Mouse (Mus musculus) embryo, embryonic 10 days (tissue): ENCODE measurements at regions not wholly inside any gene's neighbourhood (a gene's known extent, or its start where the extent isn't known, plus 50 kb on each side); places are given as distances from the start of the nearest gene placed in this dataset.

Experiments used
- DNase-seq: peaks from one replicate; pipeline ENCODE4 v3.0.0-alpha.2; 2015; ENCODE audit warnings: low spot score

DNA sequence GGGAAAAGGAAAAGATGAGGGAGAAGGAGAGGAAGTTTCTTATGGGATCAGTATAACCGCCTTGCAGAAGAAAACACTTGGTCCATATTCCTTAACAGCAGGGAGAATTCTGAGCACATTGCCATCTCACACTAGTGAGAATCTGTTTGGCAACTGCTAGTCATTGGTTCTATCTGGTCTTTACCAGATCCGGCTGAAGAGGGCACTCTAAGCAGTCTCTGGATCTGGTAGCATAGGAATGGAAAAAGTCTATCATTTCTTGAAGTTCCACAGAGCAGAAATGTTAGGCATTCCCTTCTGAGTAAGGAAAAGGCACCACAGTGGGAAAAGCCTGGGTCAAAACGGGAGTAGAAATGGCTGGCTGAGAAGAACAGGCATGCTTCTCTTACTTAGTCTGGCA lies 315.4 kb upstream of the Apob start:
- peak; percentile 4 for DNase-seq

DNA sequence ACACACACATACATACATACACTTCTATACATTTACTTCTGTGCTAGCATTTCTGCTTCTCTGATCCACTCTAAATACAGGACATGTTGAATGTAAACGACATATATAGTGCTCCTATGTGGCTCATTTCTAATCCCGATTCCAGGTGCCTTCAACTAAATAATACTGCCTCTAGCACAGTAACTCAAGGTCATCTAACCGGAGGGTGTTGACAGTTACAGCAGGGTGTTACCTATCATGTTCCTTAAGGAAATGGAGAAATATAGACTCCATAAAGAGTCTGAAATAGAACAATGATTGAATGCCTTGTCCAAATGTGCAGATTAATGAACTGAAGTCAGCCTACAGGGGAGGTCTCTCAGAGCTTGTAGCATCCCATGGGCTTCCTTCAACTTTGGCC lies 307.3 kb upstream of the Apob start:
- DNase-seq = no peak

DNA sequence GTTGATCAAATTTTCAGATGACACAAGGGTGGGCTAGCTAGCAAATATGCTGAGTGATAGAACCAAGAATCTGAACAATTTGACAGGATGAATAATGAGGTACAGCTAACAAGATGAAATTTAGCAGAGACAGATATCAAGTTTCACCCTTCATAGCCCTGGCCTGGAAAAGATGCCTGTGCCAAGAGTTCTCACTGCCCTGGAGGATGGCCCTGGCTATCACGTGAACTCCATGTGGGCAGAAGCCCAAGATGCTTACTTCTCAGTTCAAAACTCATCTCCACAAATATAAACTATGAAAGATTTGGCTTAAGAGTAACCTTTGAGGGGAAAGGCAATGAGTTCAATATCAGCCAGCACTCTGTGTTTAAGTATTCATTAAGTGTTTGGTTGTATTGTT lies 306.9 kb upstream of the Apob start:
- DNase-seq = no peak

DNA sequence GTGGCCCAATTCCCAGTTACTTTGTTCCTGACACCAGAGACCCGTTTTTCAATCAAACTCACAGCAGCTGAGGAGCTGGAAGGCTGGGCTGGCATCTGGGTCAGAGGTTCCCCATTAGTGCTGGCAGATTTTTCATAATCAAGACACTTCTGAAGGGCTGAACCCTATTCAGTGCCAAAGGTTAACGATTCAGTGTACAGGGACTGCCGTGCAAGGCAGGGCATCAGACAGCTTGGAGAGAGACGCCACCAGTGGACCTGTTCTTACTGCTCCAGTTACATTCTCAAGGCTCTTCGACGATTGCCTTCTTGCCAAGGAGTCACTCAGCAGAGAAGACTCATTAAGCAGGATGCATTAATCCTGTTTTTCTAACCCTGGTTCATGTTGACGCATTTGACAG lies 285.5 kb upstream of the Apob start:
- DNase-seq = peak; percentile 62

DNA sequence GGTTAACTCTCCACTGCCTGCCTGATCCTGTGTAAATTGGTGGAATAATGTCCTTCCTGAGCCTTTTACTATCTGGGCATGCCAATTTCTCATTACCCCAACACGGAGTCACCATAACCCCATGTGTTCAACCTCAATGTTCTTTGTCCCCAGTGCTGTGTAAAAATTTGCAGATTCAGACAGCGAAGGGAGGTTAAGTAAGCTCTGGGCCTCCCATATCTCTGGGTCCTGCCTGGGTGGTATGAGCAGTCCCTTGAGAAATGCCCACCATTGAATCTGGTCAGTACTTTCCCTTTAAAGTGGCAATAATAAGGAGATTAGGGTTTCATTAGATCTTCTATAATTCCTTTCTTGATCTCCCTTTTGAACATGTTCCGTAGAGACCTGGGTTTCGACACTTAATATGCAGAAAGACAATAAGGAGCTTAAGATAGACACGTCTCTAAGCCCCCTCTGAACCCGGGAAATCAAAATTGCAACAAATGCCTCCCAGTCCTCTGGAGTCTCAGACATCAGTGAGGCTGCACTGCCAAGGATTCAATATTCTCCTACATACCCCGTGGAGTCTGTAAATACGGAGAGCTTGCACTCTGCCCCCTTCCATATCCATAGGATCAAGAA lies 279.0 kb upstream of the Apob start:
- no peak for DNase-seq

DNA sequence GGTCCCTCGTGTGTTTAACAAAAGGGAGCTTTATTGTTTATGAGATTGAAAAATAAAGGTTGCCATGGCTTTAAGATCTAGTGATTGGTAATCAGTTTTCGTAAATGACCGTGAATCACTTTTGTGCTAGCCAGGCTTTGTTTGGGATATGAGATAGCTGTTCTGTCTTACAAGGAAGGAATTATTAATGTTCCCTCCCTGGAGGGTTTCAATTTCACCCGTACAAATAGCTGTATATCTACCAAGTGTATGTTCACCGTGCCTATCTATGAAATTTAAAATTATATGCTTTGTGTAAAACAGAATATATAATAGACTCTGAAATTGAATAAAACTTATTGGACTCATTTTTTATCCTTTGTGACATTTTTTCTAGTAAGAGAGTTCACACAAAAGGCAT lies 268.3 kb upstream of the Apob start:
- DNase-seq = no peak

DNA sequence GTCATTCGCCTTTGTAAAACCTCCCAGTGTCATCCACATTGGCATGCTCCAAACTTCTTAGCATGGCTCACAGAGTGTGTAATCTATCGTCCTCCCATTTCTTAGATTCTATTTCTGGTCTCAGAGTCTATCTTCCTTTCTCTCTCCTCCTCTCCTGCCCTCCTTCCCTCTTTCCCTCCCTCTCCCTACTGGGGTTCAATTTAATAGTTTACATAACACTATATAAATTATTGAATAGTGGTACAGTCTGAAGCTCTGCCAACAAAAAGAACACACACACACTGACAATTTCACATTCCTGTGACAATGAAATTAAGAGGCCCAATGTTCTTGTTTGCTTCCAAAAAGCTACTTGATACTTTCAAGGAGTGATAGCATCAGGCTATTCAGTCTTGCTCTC lies 267.6 kb upstream of the Apob start:
- no peak for DNase-seq

DNA sequence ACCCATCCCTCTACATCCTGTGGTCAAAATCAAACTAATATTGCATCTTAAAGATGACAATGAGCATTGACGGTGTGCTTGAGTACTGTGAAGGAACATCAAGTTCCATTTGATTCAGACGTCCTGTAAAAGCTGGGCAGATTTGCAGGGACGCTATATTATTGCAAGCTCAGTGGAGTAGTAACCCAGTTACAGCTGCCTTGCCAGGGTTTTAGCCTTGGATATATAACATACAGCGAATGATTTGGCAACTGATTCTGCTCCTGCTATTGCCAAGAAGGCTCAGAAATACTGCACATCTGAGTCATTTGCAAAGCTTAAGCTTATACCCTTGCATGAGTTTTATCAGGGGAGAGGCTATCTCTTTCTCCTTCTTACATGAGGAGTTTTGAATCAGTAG lies 262.4 kb upstream of the Apob start:
- DNase-seq = no peak

DNA sequence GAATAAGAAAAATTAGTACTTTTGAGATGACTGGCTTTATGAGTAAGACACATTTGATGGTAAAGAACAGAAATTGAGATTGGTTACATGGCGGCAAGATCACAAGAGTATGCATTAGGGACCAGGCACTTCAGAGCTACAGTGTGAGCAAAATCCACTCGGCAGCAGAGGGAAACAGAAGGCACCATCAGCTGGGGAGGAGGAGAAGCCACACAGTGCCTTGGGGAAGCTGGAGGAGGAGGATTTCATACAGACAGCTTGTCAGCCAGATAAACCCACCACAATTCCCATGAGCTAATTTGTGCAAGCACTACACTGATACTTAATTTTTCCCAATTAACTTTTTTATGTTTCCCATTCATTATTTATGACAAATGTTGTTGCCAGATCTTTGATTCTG lies 258.9 kb upstream of the Apob start:
- no peak for DNase-seq

DNA sequence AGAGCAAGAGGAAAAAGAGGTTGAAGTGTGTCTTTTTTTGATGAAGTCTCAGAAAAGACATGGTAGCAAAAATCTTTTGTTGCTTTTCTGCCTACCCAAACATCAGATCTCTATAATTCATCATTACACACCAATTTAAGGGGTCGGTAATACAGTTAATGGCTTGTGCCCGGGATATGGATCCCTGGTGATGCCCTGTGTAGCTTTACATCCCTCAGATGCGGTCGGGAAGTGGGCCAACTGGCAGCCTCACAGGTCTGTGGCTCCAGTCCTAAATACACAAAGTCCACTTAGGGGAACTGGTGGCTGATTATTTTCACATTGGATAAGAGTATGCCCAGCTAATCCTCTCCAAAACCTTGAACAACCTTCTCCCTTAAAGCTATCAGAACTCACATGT lies 258.4 kb upstream of the Apob start:
- DNase-seq = no peak

DNA sequence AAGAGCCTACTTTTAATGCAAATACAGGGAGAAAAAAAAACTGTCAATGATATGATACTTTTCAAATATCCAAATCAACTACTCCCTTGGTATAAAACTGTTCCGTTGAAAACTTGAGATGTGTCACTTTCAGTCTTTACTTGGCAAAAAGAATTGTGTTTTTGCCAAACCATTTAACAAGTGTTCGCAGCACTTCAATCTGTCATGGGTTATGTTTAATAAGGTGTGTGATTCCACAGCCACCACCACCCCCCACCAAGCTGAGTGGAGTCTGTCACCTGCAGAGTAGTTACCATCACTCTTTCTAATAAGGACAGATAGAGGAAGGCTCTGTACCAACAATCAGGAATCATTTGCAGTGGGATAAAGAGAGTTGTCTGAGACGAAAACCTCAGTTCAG lies 252.5 kb upstream of the Apob start:
- DNase-seq = no peak

DNA sequence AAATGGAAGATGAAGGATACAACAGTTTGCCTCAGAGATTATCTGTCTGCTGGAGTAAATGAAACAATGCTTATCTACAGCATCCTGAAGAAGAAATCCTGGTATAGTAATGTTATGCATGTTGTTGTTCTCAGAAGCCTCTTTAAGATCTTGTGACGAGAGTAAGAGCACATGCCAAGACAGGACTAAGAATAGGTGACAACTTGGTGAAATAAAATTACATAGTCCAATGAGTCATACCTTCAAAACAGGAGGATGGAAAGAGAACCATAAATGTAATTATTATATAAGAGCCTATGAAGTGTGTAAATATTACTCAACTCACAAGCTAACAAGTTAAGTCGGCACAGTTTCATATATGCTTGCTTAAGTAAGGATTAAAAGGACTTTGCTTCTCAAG lies 239.4 kb upstream of the Apob start:
- no peak for DNase-seq

DNA sequence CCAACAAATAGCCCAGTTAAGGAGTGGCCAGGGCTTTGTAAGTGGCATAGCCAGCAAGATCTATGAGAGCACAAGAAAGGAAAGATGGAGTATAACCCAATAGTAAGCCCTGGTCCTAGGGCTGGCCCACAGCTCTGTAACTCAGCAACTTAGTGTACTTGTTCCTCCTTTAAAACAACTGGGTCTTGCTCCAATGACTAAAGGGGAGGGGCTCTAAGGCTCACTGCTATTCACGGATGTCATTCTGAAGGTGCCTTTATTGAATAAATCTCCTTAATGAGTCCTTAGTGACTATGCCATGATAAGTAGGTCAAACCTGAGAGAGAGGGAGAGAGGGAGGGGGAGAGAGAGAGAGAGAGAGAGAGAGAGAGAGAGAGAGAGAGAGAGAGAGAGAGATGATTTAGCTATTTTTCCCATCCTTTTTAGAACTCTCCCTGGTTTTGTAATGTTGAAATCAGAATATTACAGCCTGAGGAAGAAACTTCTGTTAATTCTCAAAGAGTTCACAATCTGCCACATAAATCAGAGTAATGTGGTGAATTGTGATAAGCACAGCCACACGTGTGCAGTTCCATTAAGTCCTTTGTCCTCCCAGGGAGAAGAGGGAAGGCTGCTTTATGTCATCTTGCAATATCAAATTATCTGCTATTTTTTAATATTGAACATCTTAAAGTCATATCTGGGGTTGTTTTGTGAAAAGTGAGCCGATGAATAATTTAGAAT lies 238.7 kb upstream of the Apob start:
- no peak for DNase-seq

DNA sequence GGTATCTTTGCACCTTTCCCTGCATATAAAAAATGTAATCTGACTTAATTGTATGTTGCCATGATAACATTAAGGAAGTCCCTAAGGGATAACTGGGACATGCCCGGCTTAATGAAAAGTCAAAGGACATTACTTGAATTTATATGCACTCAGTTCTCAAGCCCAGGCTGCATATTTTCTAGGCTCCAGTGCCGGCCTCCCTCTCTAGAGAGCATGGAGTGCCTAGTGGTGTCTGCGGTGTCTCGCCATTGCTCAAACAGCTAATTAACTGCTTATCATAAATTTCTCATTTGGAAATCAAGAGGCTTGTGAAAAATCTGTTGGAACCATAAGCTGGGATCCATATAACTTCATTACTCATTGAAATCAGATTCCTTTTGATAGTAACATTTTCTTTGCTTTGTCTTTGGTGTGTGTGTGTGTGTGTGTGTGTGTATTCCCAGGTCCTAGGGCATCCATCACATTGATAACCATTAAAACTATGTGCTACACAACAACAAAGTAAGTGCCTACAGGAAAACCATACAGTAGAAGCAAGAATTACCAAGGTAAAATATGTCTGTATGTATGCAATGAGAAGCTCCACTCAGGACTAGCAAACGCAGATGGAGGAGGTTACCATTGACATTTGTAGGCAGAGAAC lies 238.0 kb upstream of the Apob start:
- DNase-seq = no peak

DNA sequence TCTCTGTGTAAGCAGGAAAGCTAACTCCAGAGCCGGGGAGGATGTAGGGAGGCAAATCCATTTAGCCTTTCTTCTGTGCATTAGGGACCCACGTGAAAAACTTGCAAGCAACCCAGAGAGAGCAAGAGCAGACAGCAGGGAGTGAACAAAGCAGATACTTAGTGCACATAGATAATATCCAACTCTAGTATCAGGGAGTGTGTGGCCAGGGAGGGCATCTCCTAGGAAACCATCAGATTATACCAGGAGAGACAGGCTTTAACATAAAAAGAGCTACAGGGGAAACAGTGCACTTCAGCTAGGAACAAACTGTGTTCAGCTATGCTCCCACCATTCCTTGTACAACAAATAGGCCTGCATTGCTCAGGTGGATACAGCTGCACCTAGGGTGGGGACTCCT lies 230.7 kb upstream of the Apob start:
- DNase-seq = no peak

DNA sequence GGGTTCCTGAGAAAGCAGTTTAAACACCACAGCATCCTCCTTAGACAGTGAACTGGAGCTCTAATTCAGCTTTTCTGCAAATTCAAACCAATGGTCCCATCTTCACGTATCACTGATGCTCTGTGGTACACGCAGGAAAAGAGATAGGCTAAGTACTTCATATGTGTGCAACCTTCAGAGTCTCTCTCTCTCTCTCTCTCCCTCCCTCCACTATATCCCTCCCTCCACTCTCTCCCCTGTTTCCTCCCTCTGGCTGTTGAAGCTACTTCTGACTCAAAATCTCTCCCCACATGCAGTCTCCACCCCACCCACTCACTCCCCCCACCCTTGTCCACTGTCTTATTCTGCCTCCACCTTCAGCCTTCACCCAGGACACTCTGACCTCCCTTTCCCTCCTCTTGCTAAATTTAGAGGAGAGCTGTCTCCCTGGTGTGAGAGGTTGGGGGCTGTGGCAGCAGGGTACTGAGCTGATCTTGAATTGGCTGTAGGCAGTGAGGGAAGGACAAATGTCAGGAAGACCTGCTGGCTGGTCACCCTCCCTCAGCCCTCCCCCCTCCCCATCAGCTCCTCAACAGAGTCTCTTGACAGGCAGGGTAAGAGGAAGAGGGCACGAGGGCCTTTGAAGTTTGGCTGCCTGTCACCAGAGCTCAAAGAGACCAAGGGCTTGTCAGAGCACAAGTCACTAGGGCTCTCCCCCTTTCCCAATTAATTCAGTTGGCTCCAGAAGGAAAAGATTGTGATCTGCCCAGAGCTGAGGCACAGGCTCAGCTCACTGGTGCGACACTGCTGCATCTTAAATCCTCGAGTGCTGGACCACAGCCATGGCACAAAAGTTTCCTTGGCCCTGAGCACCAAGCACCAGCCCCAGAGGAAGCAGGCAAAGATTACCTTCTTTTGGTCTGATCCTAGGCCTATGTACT lies 227.9 kb upstream of the Apob start:
- DNase-seq = peak; percentile 60

DNA sequence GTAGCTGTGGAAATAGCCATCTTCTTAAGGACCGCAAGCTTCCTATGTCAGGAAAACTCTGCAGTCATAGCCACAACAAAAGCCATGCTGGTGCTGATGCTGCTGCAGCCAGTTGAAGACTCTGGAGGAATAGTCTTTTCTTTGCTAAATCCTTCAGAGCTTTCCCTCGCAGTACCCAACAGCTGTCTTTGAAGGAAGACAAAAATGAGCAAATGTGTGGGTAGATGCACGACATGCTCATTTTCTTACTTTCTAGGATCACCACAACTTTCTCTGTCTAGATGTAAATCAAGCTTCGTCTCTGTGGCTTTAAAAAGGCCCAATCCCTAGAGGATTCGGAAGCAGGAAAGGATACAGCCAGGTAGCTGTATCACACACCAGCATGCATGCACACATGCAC lies 222.6 kb upstream of the Apob start:
- no peak for DNase-seq

DNA sequence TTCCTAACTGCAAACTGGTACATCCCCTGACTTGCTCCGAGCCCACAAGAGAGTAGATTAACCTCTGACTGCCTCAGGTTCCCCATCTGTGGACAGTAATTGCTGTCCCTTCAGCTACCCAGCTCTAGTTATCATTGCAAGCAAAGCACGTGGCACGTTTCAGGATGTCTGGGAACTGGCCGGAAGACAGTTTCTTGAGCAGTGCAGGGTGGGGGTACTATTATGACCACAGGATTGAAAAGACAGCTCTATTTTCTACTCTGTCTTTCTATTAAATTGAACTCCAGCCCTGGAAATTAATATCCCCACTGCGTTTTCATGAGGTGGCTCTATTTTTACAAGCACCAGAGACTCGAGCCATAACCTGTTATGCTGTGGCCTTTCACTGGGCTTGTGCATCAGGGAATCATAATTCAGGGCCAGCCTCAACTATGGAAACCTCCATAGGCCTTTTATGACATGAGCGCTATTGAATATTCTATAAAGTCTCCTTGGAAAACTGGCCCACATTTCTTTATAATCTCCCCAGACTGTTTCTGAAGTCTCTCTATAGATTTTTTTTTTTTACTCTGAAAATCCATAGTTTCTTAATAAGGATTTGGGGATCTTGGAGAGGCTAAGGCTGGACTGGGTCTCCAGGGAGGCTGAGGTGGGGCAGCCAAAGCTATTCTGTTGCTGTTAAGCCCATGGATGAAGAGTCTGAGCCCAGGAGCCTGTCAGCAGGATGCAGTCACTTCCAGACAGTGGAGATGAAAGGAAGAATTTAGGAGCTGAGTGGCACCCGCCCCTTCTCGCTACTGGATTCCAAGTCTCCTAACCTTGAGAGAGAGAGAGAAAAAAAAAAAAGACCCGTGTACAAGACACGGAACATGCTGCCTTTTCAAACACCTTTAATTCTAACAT lies 212.4 kb upstream of the Apob start:
- DNase-seq = no peak

DNA sequence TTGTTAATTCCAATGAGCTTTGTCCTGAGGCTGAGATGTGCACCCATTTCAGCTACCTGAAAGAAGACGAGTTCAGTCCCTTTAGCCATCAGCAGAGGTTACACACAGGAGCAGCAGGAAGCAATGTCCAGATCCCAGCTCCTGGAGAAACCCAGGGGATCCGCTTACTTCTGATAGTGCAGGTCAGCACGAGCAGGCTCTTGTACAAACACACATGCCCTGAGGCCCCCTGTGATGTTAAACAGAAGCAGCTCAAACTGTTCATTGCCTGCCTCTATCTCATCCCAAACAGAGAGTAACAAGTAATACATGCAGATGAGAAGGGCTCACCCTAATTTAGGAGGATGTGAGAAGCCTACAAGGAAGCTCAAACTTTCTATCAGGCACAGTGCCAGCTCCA lies 203.3 kb upstream of the Apob start:
- no peak for DNase-seq

DNA sequence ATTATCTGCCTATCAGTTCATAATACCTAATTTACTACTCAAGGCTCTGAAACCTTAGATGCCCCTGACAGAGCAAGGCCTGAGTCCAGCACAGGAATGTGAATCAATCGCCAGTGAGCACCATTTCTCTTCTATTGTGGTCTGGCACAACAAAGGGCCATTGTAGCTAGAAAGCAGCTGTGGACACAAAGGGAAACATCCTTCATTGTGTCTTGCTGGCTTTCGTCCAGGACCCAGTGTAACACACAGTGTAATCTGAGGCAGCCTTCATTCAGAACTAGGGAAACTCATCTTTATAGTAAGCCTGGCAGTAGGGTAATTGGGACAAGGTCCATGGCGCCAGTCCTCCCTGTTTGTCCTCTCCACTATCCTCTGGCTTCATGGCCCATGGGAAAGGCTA lies 201.1 kb upstream of the Apob start:
- peak; percentile 34 for DNase-seq

DNA sequence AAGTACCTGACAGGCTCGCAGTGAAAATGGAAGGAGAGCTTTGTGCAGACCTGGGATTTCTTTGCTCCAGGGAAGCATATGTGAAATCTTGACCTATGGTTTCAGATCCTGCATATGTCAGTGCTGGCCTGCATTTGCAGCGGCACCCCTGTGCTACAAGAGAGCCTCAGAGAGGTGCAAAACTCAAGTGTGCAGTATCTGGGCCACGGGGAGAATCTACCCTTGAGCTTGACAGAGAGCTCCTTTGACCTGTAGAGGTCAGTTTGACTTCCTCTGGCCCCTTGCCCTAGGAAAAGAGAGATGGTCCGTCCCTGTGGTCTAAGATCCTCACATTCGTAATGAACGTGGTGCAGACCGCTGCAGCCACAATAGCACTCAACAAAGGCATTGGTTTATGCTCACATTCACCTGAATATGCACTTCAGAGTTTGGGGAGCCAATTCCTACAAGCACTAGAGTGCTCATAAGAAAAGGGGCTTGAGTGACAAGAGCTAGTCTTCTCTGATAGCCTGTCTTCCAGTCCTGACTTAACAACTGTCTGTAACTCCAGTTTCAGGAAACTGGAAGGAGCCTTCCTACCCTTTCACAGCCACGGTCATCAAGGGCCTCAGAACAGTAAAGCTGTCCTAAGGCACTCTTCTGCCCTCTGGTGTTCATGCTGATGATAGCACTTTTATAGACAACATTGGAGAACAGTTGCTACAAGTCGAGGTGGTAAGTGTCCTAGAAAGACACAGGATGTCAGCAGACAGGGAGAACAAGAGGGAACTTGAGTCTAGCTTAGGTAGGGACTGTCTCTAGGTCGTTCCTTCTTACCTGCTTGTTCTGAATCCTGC lies 200.0 kb upstream of the Apob start:
- peak; percentile 91 for DNase-seq
